ENCODE assay signal across 26 mouse cellular contexts in genomic region chrX:71408386-71408785, GRCm38 (mm10). TPM values are rescaled to one million over a fixed set of nuclear protein-coding genes. Genes with fewer than 3 reads are reported as not detected.
DNase-seq lines count a peak whose midpoint lies in the region; ATAC-seq and TF ChIP-seq lines count a peak whose summit lies in the region.
"Had no signal": no experiment of that assay in that cellular context is flagged by ENCODE, and none has a peak within 500 bp of the region (broad histone marks: within the 10 kb centered on the region; RNA-seq: fewer than 3 reads in every experiment).

No protein-coding gene starts in this region.

- H3K9me3 ChIP-seq in kidney, embryonic 14.5 days (ENCODE audit: control insufficient read depth, low read length): no peaks in the 10 kb centered on the region
- no peaks in the 10 kb centered on the region for H3K9me3 ChIP-seq in forebrain, postnatal 0 days (ENCODE audit: low read length)
- H3K9me3 ChIP-seq: embryonic facial prominence, embryonic 13.5 days; embryonic facial prominence, embryonic 15.5 days; forebrain, embryonic 10.5 days; forebrain, embryonic 12.5 days; G1E had no signal

- WGBS in kidney, embryonic 14.5 days: 84% methylated on average over 1 of the region's 1 CpGs
- WGBS in forebrain, postnatal 0 days: 69% methylated on average over 1 of the region's 1 CpGs

- H3K9ac ChIP-seq in kidney, embryonic 14.5 days (ENCODE audit: low read depth, low read length): no peak overlapping the region
- no peak overlapping the region for H3K9ac ChIP-seq in forebrain, postnatal 0 days
- H3K9ac ChIP-seq: embryonic facial prominence, embryonic 13.5 days; embryonic facial prominence, embryonic 15.5 days; forebrain, embryonic 12.5 days had no signal

- H3K4me2 ChIP-seq in kidney, embryonic 14.5 days (replicated peaks; ENCODE audit: low read depth, low read length): no peak overlapping the region
- no peak overlapping the region for H3K4me2 ChIP-seq in forebrain, postnatal 0 days (ENCODE audit: low read depth)
- H3K4me2 ChIP-seq: embryonic facial prominence, embryonic 13.5 days; embryonic facial prominence, embryonic 15.5 days; forebrain, embryonic 12.5 days had no signal

- H3K4me1 ChIP-seq in kidney, embryonic 14.5 days (ENCODE audit: control insufficient read depth, insufficient read depth, low read length): no peaks in the 10 kb centered on the region
- H3K4me1 ChIP-seq in forebrain, postnatal 0 days (ENCODE audit: insufficient read depth): no peaks in the 10 kb centered on the region
- H3K4me1 ChIP-seq: embryonic facial prominence, embryonic 13.5 days; embryonic facial prominence, embryonic 15.5 days; forebrain, embryonic 10.5 days; forebrain, embryonic 12.5 days had no signal

- no peaks in the 10 kb centered on the region for H3K36me3 ChIP-seq in kidney, embryonic 14.5 days (ENCODE audit: control insufficient read depth, insufficient read depth, low read length)
- no peaks in the 10 kb centered on the region for H3K36me3 ChIP-seq in forebrain, postnatal 0 days (ENCODE audit: insufficient read depth)
- H3K36me3 ChIP-seq: embryonic facial prominence, embryonic 15.5 days; forebrain, embryonic 10.5 days; forebrain, embryonic 12.5 days had no signal

- H3K27me3 ChIP-seq in kidney, embryonic 14.5 days (ENCODE audit: control insufficient read depth, insufficient read depth, low read length): no peaks in the 10 kb centered on the region
- no peaks in the 10 kb centered on the region for H3K27me3 ChIP-seq in forebrain, postnatal 0 days (ENCODE audit: insufficient read depth, low read length)
- H3K27me3 ChIP-seq: CH12.LX; embryonic facial prominence, embryonic 13.5 days; embryonic facial prominence, embryonic 15.5 days had no signal

- no peak overlapping the region for H3K27ac ChIP-seq in kidney, embryonic 14.5 days (ENCODE audit: low read depth, low read length)
- H3K27ac ChIP-seq in forebrain, postnatal 0 days (ENCODE audit: low read depth, low read length): no peak overlapping the region
- H3K27ac ChIP-seq: embryonic facial prominence, embryonic 13.5 days; embryonic facial prominence, embryonic 15.5 days; forebrain, embryonic 10.5 days; forebrain, embryonic 12.5 days had no signal

- no peak for ATAC-seq in kidney, embryonic 14.5 days (ENCODE audit: low FRiP score, low TSS enrichment)
- no peak for ATAC-seq in forebrain, postnatal 0 days
- ATAC-seq: CD4-positive, CD25-positive, alpha-beta regulatory T cell, adult 4 months; forebrain, embryonic 14.5 days; forebrain, embryonic 16.5 days had no signal

- H3K4me3 ChIP-seq in kidney, embryonic 14.5 days (ENCODE audit: low read length): no peak overlapping the region
- no peak overlapping the region for H3K4me3 ChIP-seq in forebrain, postnatal 0 days (ENCODE audit: low read depth, low read length)
- H3K4me3 ChIP-seq: embryonic facial prominence, embryonic 13.5 days; embryonic facial prominence, embryonic 15.5 days; erythroblast, embryonic 14.5 days; forebrain, embryonic 10.5 days; forebrain, embryonic 12.5 days had no signal

- peak; percentile 21 for DNase-seq in heart, adult 11 months
- DNase-seq in heart, postnatal 4 days: no peak
- peak; percentile 2 for DNase-seq in NIH3T3 (ENCODE audit: low read depth)
- peak; percentile 17 for DNase-seq in telencephalon, adult 2 months (ENCODE audit: low read depth, low spot score)
- no peak for DNase-seq in forebrain, postnatal 0 days
- DNase-seq: adrenal gland, adult 2 months; adrenal gland, postnatal 10 days; adrenal gland, postnatal 25 days; B cell, adult 2 months; cerebellum, adult 11-12 months; cerebellum, adult 8-10 months; cerebellum, adult 9-11 months; cerebellum, postnatal 14 days; cerebellum, postnatal 36 days; embryo, embryonic 11 days had no signal

- TF ChIP-seq CTCF in forebrain, postnatal 0 days (IDR thresholded peaks at IDR 0.05; ENCODE audit: low read depth): no peak

RNA-seq across cellular contexts. Expression of gene Mtmr1, which starts 43.8 kb away (rescaled TPM):
- total RNA-seq in heart, postnatal 4 days (2021): 10 to 100 TPM; 25.2 to 26.8 TPM
- 5.9 and 11.4 TPM in 2 replicates for polyA plus RNA-seq in kidney, embryonic 14.5 days (2014; fragmentation: Nextera tagmentation; extraction: Ambion mirVana)
- 31.1 and 39.3 TPM in 2 replicates for total RNA-seq in forebrain, postnatal 0 days (2014; rRNA removed)
- 7.4 and 9.9 TPM in 2 replicates for polyA plus RNA-seq in forebrain, postnatal 0 days (2015; fragmentation: Nextera tagmentation; extraction: Ambion mirVana)

Comparison
In these comparisons a context has a peak if more than half of its experiments do, and no peak if none do; other contexts are left out.
1. DNase-seq: peak in heart, adult 11 months (single experiment), NIH3T3 (single experiment) and telencephalon, adult 2 months (single experiment); none in heart, postnatal 4 days (single experiment) and forebrain, postnatal 0 days (single experiment).